ENCODE assay signal across 9 mouse cellular contexts in the genomic region with DNA sequence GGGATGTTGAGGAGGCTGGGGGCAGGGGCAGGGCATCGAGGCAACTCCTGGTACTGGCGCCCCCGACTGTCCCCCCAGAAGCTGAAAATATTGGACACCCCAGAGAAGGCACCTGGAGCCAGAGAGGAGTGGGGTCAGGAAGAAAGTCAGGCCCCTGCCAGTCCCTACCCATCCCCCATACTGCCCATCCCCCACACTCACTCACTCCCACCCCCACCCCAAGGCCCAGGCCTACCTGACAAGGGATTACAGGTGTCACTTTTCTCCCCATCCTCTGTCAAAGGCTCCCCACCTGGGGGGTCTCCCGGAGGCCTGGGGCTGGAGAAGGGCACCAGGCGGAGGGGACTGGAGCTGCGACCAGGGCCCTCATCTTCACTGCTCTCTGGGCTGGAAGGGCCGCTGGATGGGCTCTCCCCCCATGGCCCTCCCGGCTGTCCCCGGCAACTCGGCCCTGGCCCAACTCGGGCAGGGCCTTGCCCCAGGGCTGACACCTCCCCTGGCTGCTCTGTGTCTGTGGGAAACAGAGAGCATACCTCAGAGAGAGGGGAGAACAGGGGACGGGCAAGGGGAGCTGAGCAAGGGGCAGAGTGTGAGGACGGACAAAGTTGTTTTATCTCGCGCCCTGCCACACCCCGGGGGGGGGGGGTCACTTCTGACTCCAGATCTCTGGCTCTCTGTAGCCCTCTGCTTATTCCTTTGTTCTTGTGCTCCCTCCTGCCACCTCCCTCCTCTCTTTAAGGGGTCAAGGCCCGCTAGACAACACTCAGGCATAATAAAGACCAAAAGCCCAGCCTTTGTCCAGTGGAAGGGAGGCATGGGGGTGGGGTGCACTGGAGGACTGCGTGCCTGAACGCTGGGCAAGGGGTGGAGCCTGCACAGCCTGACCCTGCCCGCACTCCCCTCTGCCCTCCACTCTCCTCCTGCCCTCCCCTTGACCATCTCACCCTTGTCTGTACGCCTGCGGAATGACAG. TPM values are rescaled to one million over a fixed set of nuclear protein-coding genes. Genes with fewer than 3 reads are reported as not detected.
DNase-seq lines count a peak whose midpoint lies in the region; ATAC-seq and TF ChIP-seq lines count a peak whose summit lies in the region.
"Had no signal": no experiment of that assay in that cellular context is flagged by ENCODE, and none has a peak within 500 bp of the region (broad histone marks: within the 10 kb centered on the region; RNA-seq: fewer than 3 reads in every experiment).

No protein-coding gene starts in this region.

- H3K9me3 ChIP-seq in kidney, embryonic 16.5 days (ENCODE audit: low read length): no peaks in the 10 kb centered on the region
- H3K9me3 ChIP-seq in hindbrain, embryonic 10.5 days: no peaks in the 10 kb centered on the region

- H3K4me2 ChIP-seq in kidney, embryonic 16.5 days (replicated peaks; ENCODE audit: low read depth, low read length): 0 out of 2 replicates have a peak overlapping the region, but pooled peaks have one; percentile 3

- H3K4me1 ChIP-seq in kidney, embryonic 16.5 days (ENCODE audit: insufficient read depth, low read length): peaks cover 22% of the 10 kb centered on the region
- H3K4me1 ChIP-seq in kidney, adult 2 months (ENCODE audit: control insufficient read depth, insufficient read depth, low read length): no peaks in the 10 kb centered on the region
- peaks cover 60% of the 10 kb centered on the region for H3K4me1 ChIP-seq in hindbrain, embryonic 10.5 days (replicated peaks)
- no peaks in the 10 kb centered on the region for H3K4me1 ChIP-seq in cerebellum, adult 2 months (ENCODE audit: control insufficient read depth, insufficient read depth, low read length)

- peaks cover 20% of the 10 kb centered on the region; the same call in 1 of the 2 replicates for H3K36me3 ChIP-seq in kidney, embryonic 16.5 days (ENCODE audit: insufficient read depth, low read length)
- no peaks in the 10 kb centered on the region for H3K36me3 ChIP-seq in kidney, adult 2 months (ENCODE audit: control insufficient read depth, insufficient read depth, low read length)
- peaks cover 51% of the 10 kb centered on the region for H3K36me3 ChIP-seq in hindbrain, embryonic 10.5 days

- no peak overlapping the region for H3K4me3 ChIP-seq in kidney, embryonic 16.5 days (ENCODE audit: low read length)
- no peak overlapping the region for H3K4me3 ChIP-seq in kidney, adult 2 months (ENCODE audit: insufficient read depth, low read depth, low read length)
- peak overlapping the region; percentile 54 for H3K4me3 ChIP-seq in hindbrain, embryonic 10.5 days
- no peak overlapping the region for H3K4me3 ChIP-seq in cerebellum, adult 2 months (replicated peaks; ENCODE audit: insufficient read depth, low read depth, low read length)

- TF ChIP-seq POLR2A in kidney, adult 2 months (IDR thresholded peaks at IDR 0.05; ENCODE audit: low read depth, low read length): no peak
- TF ChIP-seq POLR2A in cerebellum, adult 2 months (IDR thresholded peaks at IDR 0.05; ENCODE audit: borderline replicate concordance, insufficient read depth, low read length): no peak

- H3K27me3 ChIP-seq in kidney, embryonic 16.5 days (ENCODE audit: insufficient read depth, low read length): no peaks in the 10 kb centered on the region
- H3K27me3 ChIP-seq in kidney, adult 2 months (replicated peaks; ENCODE audit: control insufficient read depth, insufficient read depth, low read length): no peaks in the 10 kb centered on the region
- H3K27me3 ChIP-seq in hindbrain, embryonic 10.5 days (ENCODE audit: insufficient read depth, poor library complexity, severe bottlenecking): peaks cover 41% of the 10 kb centered on the region
- no peaks in the 10 kb centered on the region for H3K27me3 ChIP-seq in cerebellum, adult 2 months (ENCODE audit: control insufficient read depth, insufficient read depth, low read length)

- no peak overlapping the region for H3K9ac ChIP-seq in kidney, embryonic 16.5 days (replicated peaks; ENCODE audit: low read length)

- no peak for TF ChIP-seq CTCF in kidney, adult 2 months (conservative IDR thresholded peaks at IDR 0.05; ENCODE audit: insufficient read depth, insufficient read length, low read depth, low read length)
- no peak for TF ChIP-seq CTCF in cerebellum, adult 2 months (IDR thresholded peaks at IDR 0.05; ENCODE audit: borderline replicate concordance, insufficient read depth, low read depth, low read length)

- WGBS in kidney, embryonic 16.5 days: 17% methylated on average over 22 of the region's 22 CpGs
- WGBS in kidney, adult 2 months: 46% methylated on average over 22 of the region's 22 CpGs
- 5% methylated on average over 22 of the region's 22 CpGs for WGBS in hindbrain, embryonic 10.5 days
- WGBS in cerebellum, adult 2 months: 48% methylated on average over 22 of the region's 22 CpGs

- DNase-seq in kidney, adult 2 months: no peak
- DNase-seq in embryo, embryonic 11 days: peak; percentile 85
- peak; percentile 90 for DNase-seq in hindbrain, embryonic 10.5 days (ENCODE audit: low spot score)
- DNase-seq in neural tube, embryonic 10.5 days (ENCODE audit: extremely low spot score, low spot score): peak; percentile 78
- DNase-seq in layer of hippocampus, postnatal 25 days (ENCODE audit: extremely low spot score in 1 of 2, low spot score in 1 of 2): no peak
- no peak for DNase-seq in cerebellum, adult 2 months
- DNase-seq in urinary bladder, postnatal 4 days (ENCODE audit: low spot score in 2 of 2): no peak
- DNase-seq: spleen, adult 18-20 months had no signal

- no peak for ATAC-seq in kidney, embryonic 16.5 days (ENCODE audit: low FRiP score, low TSS enrichment)

- no peak overlapping the region for H3K27ac ChIP-seq in kidney, embryonic 16.5 days (ENCODE audit: low read length)
- no peak overlapping the region for H3K27ac ChIP-seq in kidney, adult 2 months (ENCODE audit: insufficient read depth, low read depth, low read length)
- H3K27ac ChIP-seq in hindbrain, embryonic 10.5 days: peak overlapping the region; percentile 98
- no peak overlapping the region for H3K27ac ChIP-seq in cerebellum, adult 2 months (ENCODE audit: insufficient read depth, low read length)

RNA-seq across cellular contexts. Expression of a gene that starts 29.4 kb away (rescaled TPM):
- 5.9 and 6.5 TPM in 2 replicates for polyA plus RNA-seq in kidney, embryonic 16.5 days (2015; fragmentation: Nextera tagmentation; extraction: Ambion mirVana)
- 3.1 and 5.5 TPM in 2 replicates for polyA plus RNA-seq in kidney, adult 2 months (2012; rRNA removed)
- 32.4 and 33.9 TPM in 2 replicates for polyA plus RNA-seq in hindbrain, embryonic 10.5 days (2016; fragmentation: Nextera tagmentation; extraction: Ambion mirVana)
- total RNA-seq in layer of hippocampus, postnatal 25 days (2021): 10 to 100 TPM; 20.1 to 21.9 TPM
- 83.3 and 85.2 TPM in 2 replicates for polyA plus RNA-seq in cerebellum, adult 2 months (2012; rRNA removed)

RNA-seq across cellular contexts. Expression of a gene that starts 42.6 kb away (rescaled TPM):
- polyA plus RNA-seq in kidney, embryonic 16.5 days (2015; fragmentation: Nextera tagmentation; extraction: Ambion mirVana): 19.7 and 20.3 TPM in 2 replicates
- polyA plus RNA-seq in kidney, adult 2 months (2012; rRNA removed): 11.4 and 12.4 TPM in 2 replicates
- polyA plus RNA-seq in hindbrain, embryonic 10.5 days (2016; fragmentation: Nextera tagmentation; extraction: Ambion mirVana): 8.3 and 9.7 TPM in 2 replicates
- total RNA-seq in layer of hippocampus, postnatal 25 days (2021): 1 to 10 TPM; 6.7 to 8.4 TPM
- polyA plus RNA-seq in cerebellum, adult 2 months (2012; rRNA removed): 7.5 and 8.6 TPM in 2 replicates

Comparison
In these comparisons a context has a peak if more than half of its experiments do, and no peak if none do; other contexts are left out.
1. DNase-seq: peak in embryo, embryonic 11 days (single experiment), hindbrain, embryonic 10.5 days (single experiment) and neural tube, embryonic 10.5 days (single experiment); none in kidney, adult 2 months (single experiment), layer of hippocampus, postnatal 25 days (0 of 2), cerebellum, adult 2 months (0 of 2) and urinary bladder, postnatal 4 days (0 of 2).